Mouse (Mus musculus) neural tube, embryonic 12.5 days (tissue): ENCODE data around the gene Il6ra. TPM values are rescaled to one million over a fixed set of nuclear protein-coding genes. Genes with fewer than 3 reads are reported as not detected.
"Not testable (repeated sequence)": the region's sequence is repeated elsewhere in the genome, so short reads cannot be mapped to it uniquely, and the experiment has no call there.

Experiments used
- ATAC-seq: fragments of 200-750 bp; cut with Nextera tagmentation; 2 replicates; pipeline ENCODE4 v1.8.0; 2017; ENCODE audit warnings: low read depth, mild to moderate bottlenecking, moderate TSS enrichment, moderate library complexity; ENCODE audit not compliant: low FRiP score
- H3K27ac ChIP-seq: fragments of 300-500 bp; sonication (generic); 2 replicates; pipeline ENCODE4 v1.5.1; 2016
- H3K27me3 ChIP-seq: fragments of 300-500 bp; sonication (generic); replicated peaks from 2 replicates; pipeline ENCODE4 v1.6.1; 2016; ENCODE audit warnings: mild to moderate bottlenecking
- H3K36me3 ChIP-seq: fragments of 300-500 bp; sonication (generic); 2 replicates; pipeline ENCODE4 v1.6.1; 2016; ENCODE audit warnings: mild to moderate bottlenecking
- H3K4me1 ChIP-seq: fragments of 300-500 bp; sonication (generic); 2 replicates; pipeline ENCODE4 v1.6.1; 2016
- H3K4me2 ChIP-seq: fragments of 300-500 bp; sonication (generic); replicated peaks from 2 replicates; pipeline ENCODE4 v1.6.1; 2016; ENCODE audit warnings: mild to moderate bottlenecking
- H3K4me3 ChIP-seq: fragments of 300-500 bp; sonication (generic); 2 replicates; pipeline ENCODE4 v1.5.1; 2016
- H3K9ac ChIP-seq: fragments of 300-500 bp; sonication (generic); 2 replicates; pipeline ENCODE4 v1.6.1; 2016; ENCODE audit warnings: mild to moderate bottlenecking
- H3K9me3 ChIP-seq: fragments of 300-500 bp; sonication (generic); 2 replicates; pipeline ENCODE4 v1.6.1; 2016; ENCODE audit warnings: mild to moderate bottlenecking
- WGBS: fragments of 180-500 bp; shearing (Covaris S2); methylation state at CpG from one replicate; pipeline ENCODE4 v1.1.7; 2016; 5-methylcytosine and 5-hydroxymethylcytosine counted together
- polyA plus RNA-seq: library from polyadenylated mRNA; unstranded; fragments of >200 nt; fragmentation: Nextera tagmentation; extraction: Ambion mirVana; gene quantifications from 2 replicates; pipeline ENCODE4 v1.2.1, GENCODE M21; 2016

Gene Il6ra
- polyA plus RNA-seq, 1 experiment from 2014 or later = 0.68 TPM

GRCm38 (mm10) chr3:89870472-89871271 is 42.3 kb downstream of the Il6ra start:
- Histone ChIP-seq H3K4me2 (no peak overlapping the region), H3K27me3 (no peaks in the 10 kb centered on the region), H3K36me3 (no peaks in the 10 kb centered on the region), H3K27ac (no peak overlapping the region), H3K4me3 (no peak overlapping the region), H3K4me1 (peaks cover 14% of the 10 kb centered on the region; the same call in 1 of the 2 replicates), H3K9ac (no peak overlapping the region), H3K9me3 (0 out of 2 replicates have a peak, but pooled peaks cover 6% of the 10 kb centered on the region)
- WGBS = 80% methylated on average over 22 of the region's 22 CpGs
- ATAC-seq = no peak

- no peak overlapping the region for H3K27ac ChIP-seq
- no peak for ATAC-seq
- H3K4me1 ChIP-seq = peaks cover 20% of the 10 kb centered on the region
- H3K27me3 ChIP-seq = no peaks in the 10 kb centered on the region
- H3K4me3 ChIP-seq = no peak overlapping the region
- 0 out of 2 replicates have a peak, but pooled peaks cover 6% of the 10 kb centered on the region for H3K9me3 ChIP-seq
- no peak overlapping the region for H3K9ac ChIP-seq
- 68% methylated on average over 9 of the region's 9 CpGs for WGBS
- no peak overlapping the region for H3K4me2 ChIP-seq
- no peaks in the 10 kb centered on the region for H3K36me3 ChIP-seq
Observed at GRCm38 (mm10) chr3:89869556-89869955, 43.4 kb downstream of the Il6ra start.

GRCm38 (mm10) chr3:89868956-89869355 is 44.0 kb downstream of the Il6ra start:
- 58% methylated on average over 9 of the region's 9 CpGs for WGBS
- Histone ChIP-seq H3K27ac (no peak overlapping the region), H3K36me3 (no peaks in the 10 kb centered on the region), H3K4me3 (no peak overlapping the region), H3K27me3 (no peaks in the 10 kb centered on the region), H3K9me3 (0 out of 2 replicates have a peak, but pooled peaks cover 6% of the 10 kb centered on the region), H3K9ac (no peak overlapping the region), H3K4me2 (no peak overlapping the region), H3K4me1 (peaks cover 20% of the 10 kb centered on the region)
- no peak for ATAC-seq

GRCm38 (mm10) chr3:89868357-89868756 is 44.6 kb downstream of the Il6ra start:
- Histone ChIP-seq H3K27me3 (no peaks in the 10 kb centered on the region), H3K9ac (no peak overlapping the region), H3K9me3 (0 out of 2 replicates have a peak, but pooled peaks cover 6% of the 10 kb centered on the region), H3K4me1 (peaks cover 20% of the 10 kb centered on the region), H3K4me2 (no peak overlapping the region), H3K27ac (no peak overlapping the region), H3K4me3 (no peak overlapping the region), H3K36me3 (no peaks in the 10 kb centered on the region)
- WGBS = 24% methylated on average over 7 of the region's 7 CpGs
- peak; percentile 56; the same call in 1 of the 2 replicates for ATAC-seq

- peak; percentile 53; the same call in 1 of the 2 replicates for ATAC-seq
- H3K27me3 ChIP-seq = no peaks in the 10 kb centered on the region
- H3K4me2 ChIP-seq = no peak overlapping the region
- H3K36me3 ChIP-seq = no peaks in the 10 kb centered on the region
- 0 out of 2 replicates have a peak, but pooled peaks cover 2% of the 10 kb centered on the region for H3K9me3 ChIP-seq
- H3K4me1 ChIP-seq = peaks cover 20% of the 10 kb centered on the region
- no peak overlapping the region for H3K9ac ChIP-seq
- H3K27ac ChIP-seq = no peak overlapping the region
- no peak overlapping the region for H3K4me3 ChIP-seq
- 67% methylated on average over 4 of the region's 4 CpGs for WGBS
Observed at GRCm38 (mm10) chr3:89867651-89868050, 45.3 kb downstream of the Il6ra start.

- Histone ChIP-seq H3K4me3 (no peak overlapping the region), H3K27ac (no peak overlapping the region), H3K4me1 (peaks cover 26% of the 10 kb centered on the region), H3K9me3 (no peaks in the 10 kb centered on the region), H3K27me3 (no peaks in the 10 kb centered on the region), H3K4me2 (no peak overlapping the region), H3K36me3 (no peaks in the 10 kb centered on the region), H3K9ac (no peak overlapping the region)
- WGBS = 90% methylated on average over 4 of the region's 4 CpGs
- ATAC-seq = no peak
Observed at GRCm38 (mm10) chr3:89865764-89866163, 47.2 kb downstream of the Il6ra start.

- Histone ChIP-seq H3K4me3 (no peak overlapping the region), H3K9ac (no peak overlapping the region), H3K4me2 (no peak overlapping the region), H3K36me3 (no peaks in the 10 kb centered on the region), H3K4me1 (peaks cover 28% of the 10 kb centered on the region), H3K27ac (no peak overlapping the region), H3K27me3 (no peaks in the 10 kb centered on the region), H3K9me3 (no peaks in the 10 kb centered on the region)
- WGBS = 72% methylated on average over 6 of the region's 6 CpGs
- no peak for ATAC-seq
Observed at GRCm38 (mm10) chr3:89865020-89865419, 48.0 kb downstream of the Il6ra start.

GRCm38 (mm10) chr3:89863716-89864509 is 49.1 kb downstream of the Il6ra start:
- WGBS = 84% methylated on average over 9 of the region's 9 CpGs
- no peak overlapping the region for H3K27ac ChIP-seq
- H3K4me2 ChIP-seq = no peak overlapping the region
- H3K9ac ChIP-seq = no peak overlapping the region
- no peak overlapping the region for H3K4me3 ChIP-seq
- no peaks in the 10 kb centered on the region for H3K36me3 ChIP-seq
- H3K9me3 ChIP-seq = no peaks in the 10 kb centered on the region
- ATAC-seq = no peak
- no peaks in the 10 kb centered on the region for H3K27me3 ChIP-seq
- H3K4me1 ChIP-seq = peaks cover 26% of the 10 kb centered on the region

GRCm38 (mm10) chr3:89863276-89863675 is 49.7 kb downstream of the Il6ra start:
- H3K4me1 ChIP-seq = peaks cover 19% of the 10 kb centered on the region
- H3K4me3 ChIP-seq, H3K27ac ChIP-seq, H3K9ac ChIP-seq, H3K27me3 ChIP-seq, H3K9me3 ChIP-seq, H3K36me3 ChIP-seq, H3K4me2 ChIP-seq, ATAC-seq: not testable (repeated sequence)
- WGBS = 83% methylated on average over 3 of the region's 3 CpGs

- no peaks in the 10 kb centered on the region for H3K9me3 ChIP-seq
- H3K9ac ChIP-seq = no peak overlapping the region
- H3K27ac ChIP-seq = no peak overlapping the region
- no peak overlapping the region for H3K4me2 ChIP-seq
- no peaks in the 10 kb centered on the region for H3K27me3 ChIP-seq
- no peak for ATAC-seq
- H3K36me3 ChIP-seq = no peaks in the 10 kb centered on the region
- H3K4me1 ChIP-seq = peaks cover 14% of the 10 kb centered on the region; the same call in 1 of the 2 replicates
- no peak overlapping the region for H3K4me3 ChIP-seq
- 82% methylated on average over 8 of the region's 8 CpGs for WGBS
Observed at GRCm38 (mm10) chr3:89862182-89862761, 50.7 kb downstream of the Il6ra start.

GRCm38 (mm10) chr3:89861070-89861469 is 51.9 kb downstream of the Il6ra start:
- ATAC-seq = 0 out of 2 replicates have a peak, but pooled peaks have one; percentile 29
- H3K36me3 ChIP-seq = no peaks in the 10 kb centered on the region
- no peak overlapping the region for H3K27ac ChIP-seq
- H3K27me3 ChIP-seq = no peaks in the 10 kb centered on the region
- H3K4me1 ChIP-seq = peaks cover 14% of the 10 kb centered on the region; the same call in 1 of the 2 replicates
- no peaks in the 10 kb centered on the region for H3K9me3 ChIP-seq
- H3K9ac ChIP-seq = no peak overlapping the region
- H3K4me3 ChIP-seq = no peak overlapping the region
- 22% methylated on average over 4 of the region's 4 CpGs for WGBS
- 0 out of 2 replicates have a peak overlapping the region, but pooled peaks have one; percentile 9 for H3K4me2 ChIP-seq

- H3K9ac ChIP-seq = no peak overlapping the region
- H3K27ac ChIP-seq = no peak overlapping the region
- 85% methylated on average over 3 of the region's 3 CpGs for WGBS
- no peaks in the 10 kb centered on the region for H3K9me3 ChIP-seq
- H3K36me3 ChIP-seq = no peaks in the 10 kb centered on the region
- no peak for ATAC-seq
- H3K4me3 ChIP-seq = no peak overlapping the region
- H3K4me2 ChIP-seq = no peak overlapping the region
- H3K27me3 ChIP-seq = no peaks in the 10 kb centered on the region
- H3K4me1 ChIP-seq = peaks cover 13% of the 10 kb centered on the region; the same call in 1 of the 2 replicates
Observed at GRCm38 (mm10) chr3:89860343-89860742, 52.7 kb downstream of the Il6ra start.
